Mouse (Mus musculus): ENCODE data around the gene Cab39.
"Not testable (repeated sequence)": the region's sequence is repeated elsewhere in the genome, so short reads cannot be mapped to it uniquely, and the experiment has no call there.

Gene Cab39

DNA sequence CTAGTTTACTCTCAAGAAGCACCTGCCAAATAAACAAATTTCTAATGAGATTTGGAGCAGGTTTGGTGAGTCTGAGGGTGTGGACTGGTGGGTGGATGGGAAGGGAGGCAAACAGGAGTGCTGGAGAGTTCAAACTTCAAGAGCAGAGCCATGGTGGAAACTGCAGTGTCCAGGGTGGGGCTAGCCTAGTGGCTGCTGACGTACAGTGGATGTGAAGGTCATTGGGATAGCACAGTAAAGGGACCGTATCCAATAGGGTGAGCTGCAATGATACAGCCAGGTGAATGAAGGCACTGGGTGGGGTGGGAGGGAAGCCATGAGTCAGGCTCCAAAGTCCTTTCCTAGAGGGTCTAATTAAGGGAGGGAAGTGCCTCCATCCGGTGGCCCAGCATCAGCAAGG is 2.7 kb upstream of the Cab39 start:
- DNase-seq (ENCODE audit: low spot score in 2 of 2) = no peak

DNA sequence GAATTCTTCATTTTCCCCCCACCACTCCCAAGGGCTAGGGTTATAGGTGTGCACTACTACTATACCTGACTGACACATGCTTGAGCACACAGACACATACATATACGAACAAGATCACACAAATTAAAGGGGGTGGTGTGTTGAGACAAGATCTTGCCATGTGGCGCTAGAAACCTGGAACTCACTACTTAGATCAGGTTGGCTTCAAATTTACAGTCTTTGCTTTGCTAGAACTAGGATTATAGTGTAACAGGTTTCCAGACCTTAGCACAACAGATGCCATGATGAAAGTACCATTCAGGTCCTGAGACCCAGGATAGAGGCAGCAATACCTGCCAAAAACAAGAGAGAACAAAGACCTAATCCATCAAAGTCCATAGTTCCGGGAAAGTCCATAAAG is 1.8 kb upstream of the Cab39 start:
- no peak for DNase-seq (ENCODE audit: low spot score in 2 of 2)

DNA sequence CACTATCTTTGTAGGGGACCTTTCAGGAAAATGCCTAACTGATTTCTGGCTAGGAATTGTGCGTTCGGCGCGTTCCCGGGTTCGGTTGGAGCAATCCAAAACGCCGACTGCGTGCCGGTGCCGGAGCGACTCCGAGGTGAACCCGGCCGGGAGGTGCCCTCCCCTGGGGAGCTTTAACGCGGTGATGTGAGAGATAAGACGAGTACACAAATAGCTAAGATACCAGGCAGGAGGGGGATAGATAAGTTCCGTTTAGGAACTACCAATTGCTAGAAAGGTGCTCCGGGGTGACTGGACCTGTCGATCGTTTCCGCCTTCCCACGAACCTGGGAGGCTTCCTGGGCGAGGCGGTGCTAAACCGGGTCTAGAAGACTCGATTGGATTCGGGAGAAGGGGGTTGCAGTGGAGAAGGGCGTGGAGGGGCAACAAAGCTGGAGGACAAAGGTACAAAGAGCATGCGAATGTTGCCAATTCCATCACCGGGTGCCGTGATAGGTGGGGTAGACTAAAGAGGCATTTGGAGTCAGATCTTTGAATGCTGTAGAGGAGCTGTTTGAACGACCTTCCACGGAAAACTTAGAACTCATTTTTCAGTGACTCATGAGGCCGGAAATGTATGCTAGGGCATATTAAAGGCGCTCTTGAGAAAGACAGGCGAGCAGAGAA is 998 bp downstream of the Cab39 start:
- peak; percentile 42 to 46 for DNase-seq (ENCODE audit: low spot score in 2 of 2)

DNA sequence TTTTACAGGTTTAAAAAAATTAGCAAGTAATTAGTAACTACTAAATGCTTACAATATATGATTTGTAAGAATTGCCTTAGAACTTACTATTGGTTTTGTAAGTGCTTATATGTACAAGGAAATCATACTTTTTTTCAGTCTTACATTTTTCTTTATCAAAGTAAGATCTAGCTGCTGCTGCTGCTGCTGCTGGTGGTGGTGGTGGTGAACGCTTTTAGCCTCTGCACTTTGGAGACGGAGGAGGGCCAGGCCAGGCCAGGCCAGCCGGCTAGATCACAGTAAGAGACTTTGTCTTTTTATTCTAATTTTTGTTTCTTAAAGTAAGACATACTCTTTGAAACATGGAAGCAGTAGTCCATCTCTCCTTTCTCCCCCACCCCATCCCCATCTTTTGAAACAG is 2.0 kb downstream of the Cab39 start:
- DNase-seq (ENCODE audit: low spot score in 2 of 2) = no peak

GRCm38 (mm10) chr1:85799776-85800175 is 6.5 kb downstream of the Cab39 start:
- DNase-seq (ENCODE audit: low spot score in 2 of 2) = no peak

- no peak for DNase-seq (ENCODE audit: low spot score in 2 of 2)
Measured at GRCm38 (mm10) chr1:85802517-85802916, 9.3 kb downstream of the Cab39 start.

DNA sequence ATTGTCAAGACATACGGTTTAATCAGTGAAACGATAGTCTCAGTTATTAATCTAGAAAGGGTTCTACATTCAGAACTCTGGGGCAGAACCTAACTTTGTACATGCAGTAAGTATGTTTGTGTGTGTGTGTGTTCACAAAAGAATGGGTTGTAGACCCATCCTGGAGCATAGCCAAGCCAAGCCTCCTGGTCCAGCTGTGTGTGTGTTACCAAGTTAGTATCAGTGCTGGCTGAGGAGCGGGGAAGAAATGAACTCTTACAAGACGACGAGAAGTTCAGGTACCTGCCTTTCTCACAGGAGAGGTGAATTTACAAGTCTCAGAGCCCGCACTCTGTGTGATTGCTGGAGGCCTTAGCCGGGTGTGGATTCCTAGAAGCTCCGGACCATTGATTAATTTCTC is 11.3 kb downstream of the Cab39 start:
- no peak for DNase-seq (ENCODE audit: low spot score in 2 of 2)

DNA sequence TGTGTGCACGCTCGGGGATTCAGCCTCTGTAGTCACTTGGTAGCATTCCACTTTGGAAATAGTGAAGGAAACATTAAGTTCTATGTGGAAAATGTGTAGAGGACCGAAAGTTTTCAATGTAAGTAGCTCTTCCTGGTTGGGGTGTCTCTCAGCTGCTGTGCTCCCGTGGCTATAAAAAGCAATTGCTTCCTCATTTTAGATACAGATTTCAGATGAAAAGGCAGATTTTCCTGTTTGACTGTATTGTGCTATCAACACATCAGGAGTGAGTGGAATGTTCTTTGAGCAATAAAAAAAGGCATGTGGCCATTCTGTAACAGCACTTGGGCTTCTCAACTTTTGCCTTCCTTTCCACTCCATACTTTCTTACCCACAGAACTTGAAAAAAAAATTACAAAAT is 16.0 kb downstream of the Cab39 start:
- DNase-seq (ENCODE audit: low spot score in 2 of 2) = no peak

GRCm38 (mm10) chr1:85810343-85810742 is 17.1 kb downstream of the Cab39 start:
- DNase-seq (ENCODE audit: low spot score in 2 of 2) = no peak

DNA sequence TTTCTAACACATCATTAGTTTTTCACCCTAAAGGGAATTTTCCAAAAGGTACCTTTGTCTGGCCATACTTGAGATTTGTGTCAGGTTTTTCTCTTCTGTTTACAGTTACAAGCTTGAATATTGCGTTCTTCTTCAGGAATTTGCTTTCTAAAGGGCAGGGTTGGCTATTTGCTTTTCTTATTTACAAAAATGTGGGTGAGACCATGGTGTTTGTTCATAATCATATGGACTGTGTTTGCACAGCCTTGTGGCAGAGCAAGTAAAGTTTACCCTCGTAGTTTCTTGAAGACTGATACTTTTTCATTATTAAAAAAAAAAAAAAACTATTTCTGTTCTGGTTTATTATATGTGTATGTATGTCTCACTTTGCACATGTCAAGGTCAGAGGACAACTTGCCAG is 17.5 kb downstream of the Cab39 start:
- DNase-seq (ENCODE audit: low spot score in 2 of 2) = no peak

GRCm38 (mm10) chr1:85814213-85814612 is 21.0 kb downstream of the Cab39 start:
- not testable (repeated sequence) for DNase-seq (ENCODE audit: low spot score in 2 of 2)

- no peak for DNase-seq (ENCODE audit: low spot score in 2 of 2)
Measured at GRCm38 (mm10) chr1:85818121-85818520, 24.9 kb downstream of the Cab39 start.

DNA sequence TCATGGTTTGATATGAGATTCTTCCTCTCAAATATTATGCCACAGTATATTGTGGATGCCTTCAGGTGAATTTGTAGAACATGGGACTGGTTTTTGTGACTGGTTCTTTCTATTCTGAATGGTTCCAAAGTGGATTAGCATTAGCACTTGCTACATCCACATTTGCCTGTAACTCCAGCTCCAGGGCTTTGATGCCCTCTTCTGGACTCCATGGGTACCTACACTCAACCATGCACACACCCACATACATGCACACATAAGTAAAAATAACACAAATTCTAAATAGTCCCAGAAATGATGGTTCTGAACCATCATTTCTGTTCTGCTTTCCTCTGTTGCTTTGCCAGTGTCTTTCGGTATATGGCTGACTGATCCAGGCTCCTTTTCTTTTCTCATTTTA is 26.5 kb downstream of the Cab39 start:
- no peak for DNase-seq (ENCODE audit: low spot score in 2 of 2)

- DNase-seq (ENCODE audit: low spot score in 2 of 2) = no peak
Measured at GRCm38 (mm10) chr1:85822239-85822638, 29.0 kb downstream of the Cab39 start.

GRCm38 (mm10) chr1:85824905-85825304 is 31.7 kb downstream of the Cab39 start:
- DNase-seq (ENCODE audit: low spot score in 2 of 2) = no peak

GRCm38 (mm10) chr1:85827166-85827565 is 33.9 kb downstream of the Cab39 start:
- DNase-seq (ENCODE audit: low spot score in 2 of 2) = no peak

DNA sequence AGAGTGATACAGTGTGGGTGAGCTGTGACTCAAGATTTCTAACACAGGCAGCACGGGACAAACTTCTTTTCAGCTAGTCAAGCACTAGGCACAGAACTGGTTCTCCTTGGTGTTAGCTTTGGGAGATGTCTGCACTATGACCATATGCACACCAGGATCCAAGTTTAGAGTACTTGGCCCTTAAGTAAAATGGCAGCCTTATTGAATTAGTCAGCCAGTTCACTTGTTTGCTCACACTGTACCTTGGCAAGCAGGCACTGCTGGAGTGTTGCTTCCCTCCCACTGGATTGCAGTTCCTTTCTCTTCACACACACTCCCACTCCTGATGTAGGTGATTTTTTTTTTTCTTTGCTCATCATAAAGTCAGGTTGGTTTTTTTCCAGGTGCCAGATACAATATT is 35.8 kb downstream of the Cab39 start:
- no peak for DNase-seq (ENCODE audit: low spot score in 2 of 2)

DNA sequence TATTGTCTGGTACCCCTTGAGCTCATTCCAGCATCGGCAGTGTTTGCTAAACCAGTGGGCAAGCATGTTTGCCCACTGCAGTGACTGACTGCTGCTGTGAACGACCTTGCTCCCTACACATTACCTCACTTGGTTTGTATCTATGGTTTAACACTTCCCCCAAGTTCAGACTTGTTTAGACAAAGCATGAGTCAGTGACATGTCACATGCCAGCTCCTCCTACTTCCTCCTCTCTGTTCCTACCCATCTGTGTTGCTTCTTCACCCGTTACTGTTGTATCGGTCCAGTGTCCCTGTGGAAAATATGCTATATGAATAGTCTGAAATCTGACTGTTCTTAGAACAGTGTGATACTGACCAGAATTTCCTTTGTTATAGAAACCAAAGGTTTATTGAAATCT is 44.8 kb downstream of the Cab39 start:
- no peak for DNase-seq (ENCODE audit: low spot score in 2 of 2)

GRCm38 (mm10) chr1:85839356-85839755 is 46.1 kb downstream of the Cab39 start:
- DNase-seq (ENCODE audit: low spot score in 2 of 2) = no peak

DNA sequence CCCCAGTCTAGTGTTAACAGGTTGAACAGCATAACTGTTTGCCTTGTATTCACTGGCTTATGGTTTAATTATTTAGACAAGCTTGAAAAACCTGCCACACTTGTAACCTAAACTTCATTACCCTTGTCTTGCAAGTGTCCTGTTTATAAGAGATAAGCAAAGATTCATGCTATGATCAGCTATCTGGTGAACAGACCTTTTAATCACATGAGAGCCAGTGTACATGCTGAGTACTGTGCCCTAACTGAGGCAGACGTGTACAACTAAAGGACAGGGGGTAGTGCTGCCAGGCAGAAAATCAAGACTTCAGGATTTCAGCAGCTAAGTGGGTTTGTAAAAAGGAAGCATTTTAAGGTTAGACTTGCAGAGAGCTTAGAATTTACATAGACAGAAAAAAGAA is 46.5 kb downstream of the Cab39 start:
- DNase-seq (ENCODE audit: low spot score in 2 of 2) = no peak

GRCm38 (mm10) chr1:85840421-85840820 is 47.2 kb downstream of the Cab39 start:
- no peak for DNase-seq (ENCODE audit: low spot score in 2 of 2)

GRCm38 (mm10) chr1:85842251-85842650 is 49.0 kb downstream of the Cab39 start:
- no peak for DNase-seq (ENCODE audit: low spot score in 2 of 2)

DNA sequence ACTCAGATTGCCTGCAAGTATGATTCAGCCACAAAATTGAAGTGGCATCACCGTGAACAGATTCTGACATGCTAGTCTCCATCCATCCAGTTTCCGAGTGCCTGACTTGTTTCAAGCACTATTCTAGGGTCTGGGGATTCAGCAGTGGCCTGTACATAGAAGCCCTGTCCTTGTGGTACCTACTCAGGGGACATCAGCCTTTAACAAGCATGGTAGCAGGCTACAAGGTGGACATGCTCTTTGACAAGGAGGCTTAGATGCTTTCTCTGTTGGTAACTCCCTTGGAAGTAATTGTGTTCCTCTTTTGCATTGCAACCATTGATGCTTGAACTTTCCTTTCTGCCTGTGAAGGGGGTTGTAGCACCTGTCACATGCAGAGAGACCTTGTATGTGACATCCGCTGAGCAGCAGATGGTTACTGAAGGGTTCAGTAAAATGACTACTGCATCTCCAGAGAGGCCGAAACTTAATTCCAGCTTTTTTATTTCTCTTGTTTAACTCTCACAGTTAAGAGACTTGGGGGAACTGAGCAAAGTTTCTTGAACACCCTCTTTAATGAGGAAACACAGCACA is 50.1 kb downstream of the Cab39 start:
- DNase-seq (ENCODE audit: low spot score in 2 of 2) = no peak

DNA sequence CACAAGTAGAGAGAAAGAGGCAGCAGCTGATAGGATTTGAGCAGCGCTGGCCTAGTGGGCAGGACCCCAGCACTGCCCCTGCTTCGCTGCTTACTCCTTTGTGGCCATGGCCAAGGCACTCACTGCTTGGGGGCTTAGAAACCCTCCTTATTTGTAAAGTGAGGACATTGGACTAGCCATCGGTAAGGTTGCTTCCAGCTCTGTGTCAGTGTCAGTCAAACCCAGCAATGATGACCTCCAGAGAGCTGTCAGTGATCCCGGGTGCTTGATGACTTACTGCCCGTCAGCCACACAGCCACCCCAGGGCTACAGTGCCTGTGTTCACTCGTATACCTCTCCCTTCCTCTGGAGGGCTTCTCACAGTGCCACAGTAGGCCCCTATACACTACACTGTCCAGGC is 51.7 kb downstream of the Cab39 start:
- DNase-seq (ENCODE audit: low spot score in 2 of 2) = no peak
